Mouse (Mus musculus): ENCODE measurements at regions not wholly inside any gene's neighbourhood (a gene's known extent, or its start where the extent isn't known, plus 50 kb on each side); places are given as distances from the start of the nearest gene placed in this dataset.

- no peak for TF ChIP-seq CTCF (IDR thresholded peaks at IDR 0.05; ENCODE audit: control insufficient read depth, insufficient read depth, low read length)
- TF ChIP-seq POLR2A (IDR thresholded peaks at IDR 0.05; ENCODE audit: borderline replicate concordance, control insufficient read depth, low read depth, low read length), result no peak
These were observed 99.2 kb upstream of the Jarid2 start for GRCm38 (mm10) chr13:44630061-44630460.

Data from bone marrow, adult 2 months (tissue).